Mouse (Mus musculus) layer of hippocampus, postnatal 25 days (tissue): ENCODE measurements at regions not wholly inside any gene's neighbourhood (a gene's known extent, or its start where the extent isn't known, plus 50 kb on each side); places are given as distances from the start of the nearest gene placed in this dataset.
"Not testable (repeated sequence)": the region's sequence is repeated elsewhere in the genome, so short reads cannot be mapped to it uniquely, and the experiment has no call there.

Experiments
- DNase-seq, 2 experiments: peaks; one replicate each; pipeline ENCODE4 v3.0.0; 2022; ENCODE audit warnings: mixed read lengths in 2 of 2, low spot score in 1 of 2; ENCODE audit errors: extremely low spot score in 1 of 2

GRCm38 (mm10) chr8:34353140-34353855, 241.8 kb upstream of the Gm10131 start:
- no peak for DNase-seq

GRCm38 (mm10) chr8:34334851-34335250, 223.3 kb upstream of the Gm10131 start:
- DNase-seq: no peak

GRCm38 (mm10) chr8:34331673-34332072, 220.1 kb upstream of the Gm10131 start:
- no peak for DNase-seq

GRCm38 (mm10) chr8:34326614-34326965, 215.1 kb upstream of the Gm10131 start:
- no peak for DNase-seq

- peak; percentile 17 to 22 for DNase-seq
Measured at GRCm38 (mm10) chr8:34325841-34326613, 214.5 kb upstream of the Gm10131 start.

DNA sequence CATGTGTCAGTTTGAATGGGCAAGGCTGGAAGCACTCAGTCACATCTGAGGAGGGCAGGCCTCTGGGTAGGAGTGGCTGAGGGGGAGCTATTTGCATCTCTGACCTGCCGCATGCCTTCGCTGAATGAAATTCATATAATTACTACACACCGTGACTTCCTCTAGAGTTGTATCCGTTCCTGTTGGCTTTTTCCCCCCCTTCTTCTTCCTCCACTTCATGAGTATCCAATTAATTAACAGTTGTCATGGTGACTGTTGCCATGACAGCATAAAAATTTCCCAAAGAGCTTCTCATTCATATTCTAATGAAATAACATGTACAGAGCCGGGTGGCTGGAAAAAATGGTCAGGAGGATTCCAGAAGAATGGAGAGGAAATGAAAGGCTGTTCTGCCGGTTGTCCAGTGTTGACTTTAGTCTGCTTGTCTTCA, 208.6 kb upstream of the Gm10131 start:
- DNase-seq: peak in 1 of 2 experiments; percentile 61

GRCm38 (mm10) chr8:34319719-34320118, 208.2 kb upstream of the Gm10131 start:
- no peak for DNase-seq

- no peak for DNase-seq
Measured at GRCm38 (mm10) chr8:34315233-34315632, 203.7 kb upstream of the Gm10131 start.

DNA sequence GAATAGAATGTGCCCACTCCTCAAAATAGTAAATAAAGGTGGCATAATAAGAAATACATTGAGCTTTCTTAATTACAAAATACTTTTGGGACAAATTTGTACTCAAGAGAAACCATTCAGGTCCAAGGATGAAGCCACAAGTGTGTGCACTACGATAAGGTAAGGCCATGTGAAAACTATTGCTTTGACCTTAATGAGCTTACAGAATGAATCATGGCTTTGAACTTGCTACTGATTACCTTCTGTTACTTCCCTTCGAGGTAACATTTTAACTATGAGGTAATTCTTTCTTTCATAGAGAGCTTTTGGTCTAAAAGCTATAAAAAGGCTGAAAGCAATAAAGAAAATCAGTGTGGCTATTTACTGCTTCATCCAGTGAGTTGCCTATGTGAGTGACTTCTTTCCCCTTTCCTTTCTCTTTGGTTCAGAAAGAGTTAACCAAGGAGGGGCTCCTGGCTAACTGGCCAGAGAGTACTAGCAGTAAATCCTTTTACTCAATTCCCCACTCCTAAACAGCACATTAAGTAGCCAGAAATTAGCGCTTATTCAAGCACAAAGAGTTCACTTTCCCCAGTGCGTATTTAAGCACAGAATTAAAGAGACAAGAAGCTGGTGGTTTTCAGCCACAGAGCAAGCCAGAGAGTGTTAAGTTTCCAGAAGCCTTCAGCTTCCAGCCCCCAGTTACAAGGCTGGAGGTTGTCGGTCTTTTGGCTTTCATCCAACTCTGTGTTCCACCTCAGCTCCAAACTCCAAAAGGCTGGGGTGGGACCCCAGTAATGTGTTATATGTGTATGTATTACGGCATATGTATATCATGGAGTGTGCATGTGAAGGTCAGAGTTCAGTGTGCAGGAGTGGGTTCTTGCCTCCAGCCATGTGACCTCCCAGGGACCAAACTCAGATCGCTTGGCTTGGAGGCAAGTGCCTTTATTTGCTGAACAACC, 194.3 kb upstream of the Gm10131 start:
- DNase-seq: no peak

DNA sequence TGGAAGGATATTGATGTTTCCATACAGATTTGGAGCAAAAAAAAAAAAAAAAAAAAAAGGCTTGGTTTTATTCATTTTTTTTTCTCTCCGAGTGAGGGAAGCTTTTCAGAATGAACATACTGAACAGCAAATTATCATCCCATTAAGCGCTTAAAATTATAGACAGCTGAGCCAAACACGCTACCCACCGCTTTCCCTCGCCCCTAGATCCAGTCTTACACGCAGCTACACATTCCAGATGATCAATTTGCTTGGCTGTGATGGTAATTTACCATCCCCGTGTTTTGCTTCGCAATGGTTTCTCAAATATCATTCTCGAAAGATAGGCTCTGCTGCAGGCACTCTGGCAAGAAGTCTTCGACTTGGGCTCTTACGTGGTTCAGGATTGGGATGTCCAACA, 192.3 kb upstream of the Gm10131 start:
- no peak for DNase-seq

DNA sequence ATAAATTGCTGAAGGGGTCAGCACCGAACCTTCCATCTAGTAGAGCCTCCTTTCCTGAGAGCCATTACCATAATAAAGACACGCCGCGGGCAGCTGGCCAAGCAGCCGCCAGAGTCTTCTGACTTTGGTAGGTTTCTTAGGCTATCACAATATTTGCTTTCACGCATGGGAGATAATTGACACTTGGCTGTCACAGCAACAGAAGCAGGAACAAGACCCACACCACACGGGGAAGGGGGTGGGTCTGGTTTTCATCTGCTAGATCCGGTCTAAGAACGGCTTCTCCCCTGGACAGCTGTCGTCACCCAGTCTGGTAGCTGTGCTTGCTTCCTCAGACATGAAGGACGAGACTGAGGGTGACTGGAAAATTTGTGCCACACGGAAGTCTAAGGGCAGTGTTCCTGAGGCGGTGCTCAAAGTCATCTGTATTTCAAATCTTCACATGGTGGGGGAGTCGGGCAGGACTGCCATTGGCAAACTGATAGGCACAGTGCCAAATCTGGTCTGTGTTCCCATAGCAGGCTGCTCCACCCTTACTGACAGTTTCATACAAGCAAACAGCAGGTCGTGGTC, 188.9 kb upstream of the Gm10131 start:
- DNase-seq: no peak

- DNase-seq: no peak
Measured at GRCm38 (mm10) chr8:34294721-34295120, 183.2 kb upstream of the Gm10131 start.

- no peak for DNase-seq
Measured at GRCm38 (mm10) chr8:34290670-34291069, 179.1 kb upstream of the Gm10131 start.

- DNase-seq: no peak
Measured at GRCm38 (mm10) chr8:34287801-34288200, 176.3 kb upstream of the Gm10131 start.

GRCm38 (mm10) chr8:34284576-34284975, 173.0 kb upstream of the Gm10131 start:
- DNase-seq: no peak

DNA sequence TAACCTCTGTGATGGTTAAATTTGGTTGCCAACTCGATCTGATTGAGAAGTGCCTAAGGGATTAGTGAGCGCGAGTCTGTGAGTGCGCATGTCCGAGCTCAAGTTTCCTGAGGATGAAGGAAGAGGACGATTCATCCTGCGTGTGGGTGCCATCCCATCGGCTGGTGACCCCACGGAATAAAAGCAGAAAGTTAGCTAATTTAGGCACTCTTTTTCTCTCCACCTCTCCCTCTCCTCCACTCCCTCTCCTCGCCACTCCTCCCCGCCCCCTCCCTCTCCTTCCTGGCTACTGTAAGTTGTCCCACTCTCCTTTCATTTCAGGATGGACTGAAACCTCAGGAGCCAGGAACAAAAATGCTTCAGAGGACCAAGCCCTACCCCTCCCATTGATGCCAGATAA, 168.9 kb upstream of the Gm10131 start:
- DNase-seq: no peak

DNA sequence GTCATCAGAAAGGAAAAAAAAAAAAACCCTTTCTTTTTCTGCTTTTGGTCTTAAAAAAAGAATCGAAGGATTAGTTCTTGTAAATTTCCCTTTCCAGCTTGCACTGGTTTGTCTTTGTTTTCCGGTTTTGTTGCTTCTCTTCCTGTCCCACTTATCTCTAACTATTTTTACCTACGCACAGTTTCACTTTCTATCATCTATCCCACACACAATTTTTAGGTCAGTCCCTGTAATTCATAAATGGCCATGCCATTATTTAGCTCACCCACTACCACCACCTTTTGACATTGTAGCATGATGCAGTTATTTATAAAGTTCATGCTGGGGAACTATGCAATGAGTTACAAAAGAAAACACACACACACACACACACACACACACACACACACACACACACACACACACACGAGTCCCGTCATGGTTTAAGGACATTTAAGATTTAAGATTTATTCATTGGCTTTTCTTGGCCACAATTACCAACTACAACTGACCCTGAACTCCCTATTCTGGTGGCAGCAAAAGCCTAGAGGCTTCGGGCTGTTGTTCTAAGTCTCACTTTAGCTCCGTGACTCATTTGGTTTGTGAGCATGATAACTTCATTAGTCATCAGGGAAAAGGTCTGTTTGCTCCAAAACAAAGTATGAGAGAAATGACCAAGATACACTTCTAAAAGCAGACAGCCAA, 164.6 kb upstream of the Gm10131 start:
- no peak for DNase-seq

GRCm38 (mm10) chr8:34274796-34275195, 163.3 kb upstream of the Gm10131 start:
- DNase-seq: not testable (repeated sequence)

- no peak for DNase-seq
Measured at GRCm38 (mm10) chr8:34274171-34274570, 162.6 kb upstream of the Gm10131 start.

DNA sequence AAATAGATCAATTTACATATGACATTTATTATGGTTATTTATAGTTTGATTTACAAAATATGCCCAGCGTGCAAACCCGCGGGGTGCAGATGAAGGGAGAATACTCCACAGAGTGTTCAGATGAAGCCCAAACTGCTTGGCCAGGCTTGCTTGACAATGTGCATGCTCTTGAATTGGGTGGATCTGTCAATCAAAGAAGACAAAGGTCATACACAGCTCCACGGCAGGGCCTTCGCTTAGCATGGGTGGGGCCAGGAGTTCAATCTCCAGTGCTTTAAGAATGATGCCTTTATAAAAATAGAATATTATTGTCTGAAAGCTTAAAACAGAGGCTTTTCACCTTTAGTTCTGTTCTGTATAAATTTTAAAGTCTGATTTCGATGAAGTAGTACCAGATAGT, 158.3 kb upstream of the Gm10131 start:
- no peak for DNase-seq
